Mouse (Mus musculus): ENCODE results near the gene Tnrc18.

The Tnrc18 gene

DNA sequence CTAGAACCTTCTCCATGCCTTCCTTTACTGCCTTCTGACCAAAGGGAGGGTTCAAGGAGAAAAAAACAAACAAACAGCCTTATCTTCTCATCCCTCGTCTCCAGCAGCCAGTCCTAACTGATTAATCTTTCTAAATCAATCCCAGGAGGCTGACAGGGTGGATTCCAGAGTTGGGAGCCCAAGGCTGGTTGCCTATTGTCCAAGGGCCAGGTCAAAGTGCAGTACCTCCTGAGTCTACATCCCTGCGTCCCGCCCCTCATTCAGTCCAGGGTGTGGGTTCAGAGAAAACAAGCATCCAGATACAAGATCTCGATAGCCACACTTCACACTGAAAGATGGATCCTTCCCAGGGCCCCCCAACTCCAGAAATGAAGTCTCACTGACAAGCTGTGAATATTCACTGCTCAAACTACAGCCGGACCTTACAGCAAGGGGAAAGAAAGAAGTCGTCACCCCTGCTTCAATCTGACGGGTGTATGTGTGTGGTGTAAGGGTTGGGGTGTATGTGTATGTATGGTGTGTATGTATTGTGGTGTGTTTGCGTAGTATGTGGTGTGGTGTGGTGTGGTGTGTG lies 5.5 kb downstream of the Tnrc18 start:
- DNase-seq (ENCODE audit: low read depth, low spot score), result no peak

DNA sequence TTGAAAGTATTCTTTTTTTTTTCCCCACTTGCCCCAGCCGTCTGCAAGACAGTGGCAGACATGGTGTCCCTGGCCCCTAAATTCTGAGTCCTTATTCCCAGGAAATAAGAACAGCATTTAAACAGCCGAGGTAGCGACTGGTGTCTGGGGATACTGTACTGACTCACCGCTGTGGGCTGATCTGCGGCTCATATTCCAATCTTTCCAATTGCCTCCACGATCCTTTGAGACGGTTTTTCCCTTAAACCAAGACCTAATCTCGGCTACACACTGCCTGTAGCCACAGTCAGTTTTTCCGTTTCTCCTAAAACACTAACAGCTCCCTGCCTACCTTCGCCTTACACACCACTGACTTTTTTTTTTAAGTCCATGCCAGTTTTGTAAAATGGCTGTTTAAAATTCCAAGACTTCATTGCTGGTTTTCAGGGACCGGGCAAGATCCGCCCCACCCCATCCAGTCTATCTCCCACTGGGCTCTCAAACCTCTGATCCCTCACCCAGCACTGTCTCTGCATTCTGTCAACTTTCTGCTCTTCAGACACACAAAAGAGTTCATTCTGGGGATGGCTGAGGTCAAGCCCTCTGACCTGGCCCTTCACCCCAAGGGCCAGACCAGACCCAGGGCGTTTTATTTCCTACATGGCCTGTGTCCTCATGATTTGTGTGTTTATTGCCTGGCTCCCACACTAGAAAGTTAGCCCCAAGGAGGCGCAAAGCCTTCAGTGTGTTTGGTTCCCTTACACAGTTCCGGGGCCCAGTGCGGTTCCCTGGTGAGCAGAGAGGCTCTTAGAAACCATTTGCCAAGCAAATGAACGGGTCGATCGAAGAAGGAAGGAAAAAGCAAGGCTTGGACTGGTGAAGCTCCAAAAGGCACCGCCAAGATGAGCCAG lies 6.5 kb downstream of the Tnrc18 start:
- no peak for DNase-seq (ENCODE audit: low read depth, low spot score)

DNA sequence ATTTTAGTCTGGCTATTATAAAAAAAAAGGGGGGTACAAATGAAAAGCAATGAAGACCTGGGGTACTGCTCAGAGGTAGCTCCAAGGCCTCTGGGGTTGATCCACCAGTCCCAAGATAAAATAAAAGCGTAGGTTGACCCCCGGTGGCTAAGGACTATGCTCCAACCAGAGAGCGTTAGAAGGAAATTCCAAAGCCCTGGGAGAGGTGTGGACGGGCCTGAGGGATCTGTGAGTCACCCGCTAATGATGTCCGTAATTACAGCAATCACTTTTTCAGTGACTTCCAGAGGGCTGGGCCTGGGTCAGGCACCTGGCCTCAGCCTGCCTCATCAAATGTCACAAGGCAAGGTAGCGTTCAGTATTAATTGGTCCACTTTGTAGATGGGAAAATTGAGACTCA lies 9.8 kb downstream of the Tnrc18 start:
- no peak for DNase-seq (ENCODE audit: low read depth, low spot score)

DNA sequence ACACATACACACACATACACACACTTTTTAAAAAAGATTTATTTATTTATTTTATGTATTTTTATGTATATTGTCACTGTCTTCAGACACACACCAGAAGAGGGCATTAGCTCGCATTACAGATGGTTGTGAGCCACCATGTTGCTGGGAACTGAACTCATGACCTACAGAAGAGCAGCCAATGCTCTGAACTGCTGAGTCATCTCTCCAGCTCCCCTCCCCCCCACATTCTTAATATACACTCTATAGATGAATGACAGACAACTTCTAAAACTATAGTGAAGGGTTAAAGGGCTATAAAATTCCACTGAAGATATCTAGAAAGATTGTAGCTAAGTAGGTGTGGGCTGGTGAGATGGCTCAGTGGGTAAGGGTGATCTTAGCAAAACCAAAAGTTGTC lies 13.7 kb downstream of the Tnrc18 start:
- DNase-seq (ENCODE audit: low read depth, low spot score), result no peak

DNA sequence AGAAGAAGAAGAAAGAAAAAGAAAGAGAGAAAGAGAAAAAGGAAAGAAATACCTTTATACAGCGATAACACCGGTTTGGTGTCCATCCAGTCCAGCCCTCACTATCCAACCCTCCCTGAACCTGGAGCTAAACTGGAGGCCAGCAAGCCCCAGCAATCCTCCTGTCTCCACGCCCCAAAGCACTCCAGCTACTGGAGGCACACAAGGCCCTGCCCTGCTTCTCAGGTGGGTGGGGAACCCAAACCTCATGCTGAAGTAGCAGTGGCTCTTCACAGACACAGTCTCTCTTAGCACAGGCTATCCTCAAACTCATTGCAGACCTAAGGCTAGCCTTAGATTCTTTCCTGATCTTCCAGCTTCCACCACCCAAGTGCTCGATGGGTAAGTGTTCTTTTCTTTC lies 14.6 kb downstream of the Tnrc18 start:
- no peak for DNase-seq (ENCODE audit: low read depth, low spot score)

DNA sequence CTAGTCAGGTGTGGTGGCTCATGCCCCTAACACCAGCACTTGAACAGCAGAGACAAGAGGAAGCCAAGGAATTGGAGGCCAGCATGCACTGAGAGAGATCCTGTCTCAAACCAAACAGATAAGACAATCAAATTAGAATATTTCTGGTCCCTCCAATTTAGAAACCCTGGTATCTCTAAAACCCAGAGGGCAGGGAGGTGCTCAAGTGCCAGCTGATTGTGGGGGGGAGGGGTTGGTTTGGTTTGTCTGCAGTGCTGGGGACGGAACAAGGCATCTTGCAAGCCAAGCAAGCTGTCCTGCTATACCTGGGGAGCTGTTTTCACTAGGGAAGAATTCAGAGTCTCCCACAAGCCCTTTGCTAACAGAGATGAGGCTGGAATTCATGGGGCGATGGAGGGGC lies 15.5 kb downstream of the Tnrc18 start:
- DNase-seq (ENCODE audit: low read depth, low spot score), result no peak

DNA sequence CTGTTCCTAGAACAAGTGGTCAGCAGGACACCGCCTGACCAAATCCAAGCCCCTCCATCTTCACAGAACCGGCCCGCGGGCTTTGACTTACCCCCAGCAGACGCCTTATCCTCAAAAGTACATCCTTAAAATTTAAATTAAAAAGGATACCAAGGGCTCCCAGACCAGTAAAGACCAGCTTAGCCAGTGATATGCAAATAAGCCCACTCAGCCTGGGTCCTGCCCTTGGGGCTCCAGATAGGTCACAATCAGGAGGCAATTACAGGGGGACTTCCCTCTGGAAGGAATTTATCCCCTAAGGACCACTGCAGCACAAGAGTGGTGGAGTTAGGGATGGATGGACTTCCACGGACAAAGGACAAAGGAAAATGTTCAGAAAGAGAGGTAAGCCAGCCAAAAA lies 16.8 kb downstream of the Tnrc18 start:
- DNase-seq (ENCODE audit: low read depth, low spot score), result no peak

DNA sequence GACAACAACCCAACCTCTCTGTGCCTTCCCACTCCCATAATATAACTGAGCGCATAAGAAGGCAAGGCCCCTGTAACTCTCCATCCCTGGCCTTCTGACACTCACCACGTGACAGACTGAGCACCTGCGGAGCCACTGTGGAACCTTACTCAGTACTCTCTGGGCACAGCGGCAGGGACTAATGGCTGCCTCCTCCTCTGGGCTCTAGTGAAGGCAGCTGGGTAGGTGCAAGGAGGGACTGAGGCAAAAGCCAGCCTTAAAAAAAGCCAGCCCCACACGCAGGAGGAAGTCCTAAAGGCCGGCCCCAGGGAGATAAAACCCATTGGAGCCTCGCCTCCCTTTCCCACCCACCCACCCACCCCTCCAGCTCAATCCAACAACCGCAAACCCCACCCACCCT lies 17.3 kb downstream of the Tnrc18 start:
- no peak for DNase-seq (ENCODE audit: low read depth, low spot score)

DNA sequence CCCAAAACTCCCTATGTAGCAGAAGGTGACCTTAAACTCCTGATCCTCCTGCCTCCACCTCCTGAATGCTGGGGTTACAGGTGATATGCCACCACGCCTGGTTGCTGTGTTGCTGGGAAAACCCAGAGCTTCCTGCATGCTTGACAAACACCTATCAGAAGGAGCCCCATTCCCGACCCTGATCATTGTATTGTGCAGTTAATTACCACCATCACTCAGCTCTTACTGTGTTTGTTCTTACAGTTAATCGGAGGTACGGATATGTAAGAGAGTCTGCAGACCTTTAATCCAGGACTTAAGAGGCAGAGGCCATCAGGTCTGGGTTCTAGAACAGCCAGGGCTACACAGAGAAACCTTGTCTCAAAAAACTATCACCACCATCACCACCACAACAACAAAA lies 18.2 kb downstream of the Tnrc18 start:
- no peak for DNase-seq (ENCODE audit: low read depth, low spot score)

DNA sequence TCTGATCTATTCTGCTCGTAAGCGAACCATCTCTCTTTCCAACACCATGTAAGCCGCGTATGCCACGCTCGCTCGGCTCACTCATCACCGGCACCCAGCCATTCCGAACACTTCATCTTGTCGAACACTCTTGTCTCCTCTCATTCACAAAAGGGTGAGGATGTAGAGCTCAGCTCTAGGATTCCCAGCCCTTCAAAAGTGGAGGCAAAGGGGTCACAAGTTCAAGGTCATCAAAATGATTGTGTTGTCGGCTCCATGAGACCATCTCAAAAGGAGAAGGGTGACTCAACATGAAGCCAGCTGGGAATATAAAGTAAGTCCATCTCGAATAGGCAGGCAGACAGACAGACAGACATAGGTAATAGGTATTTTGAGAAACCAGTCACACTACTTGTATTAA lies 19.3 kb downstream of the Tnrc18 start:
- DNase-seq (ENCODE audit: low read depth, low spot score), result no peak

DNA sequence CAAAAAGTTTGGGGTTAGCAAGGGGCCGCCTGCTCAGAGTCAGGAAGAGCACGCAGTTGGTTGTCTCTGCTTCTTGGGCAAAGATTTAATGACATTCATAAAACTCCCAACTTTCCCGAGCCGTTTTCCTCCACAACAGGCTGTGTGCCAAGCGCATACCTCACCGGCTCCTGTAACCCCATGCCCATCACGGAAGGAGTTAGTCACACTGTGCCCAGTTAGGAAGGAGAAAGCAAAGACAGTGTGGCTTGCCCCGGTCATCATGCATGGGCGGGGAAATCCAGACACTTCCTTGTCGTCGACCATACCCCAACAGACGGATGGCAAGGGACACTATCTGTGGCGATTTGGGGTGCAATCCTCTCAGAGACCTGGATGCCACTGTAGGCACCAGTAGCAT lies 19.8 kb downstream of the Tnrc18 start:
- no peak for DNase-seq (ENCODE audit: low read depth, low spot score)

DNA sequence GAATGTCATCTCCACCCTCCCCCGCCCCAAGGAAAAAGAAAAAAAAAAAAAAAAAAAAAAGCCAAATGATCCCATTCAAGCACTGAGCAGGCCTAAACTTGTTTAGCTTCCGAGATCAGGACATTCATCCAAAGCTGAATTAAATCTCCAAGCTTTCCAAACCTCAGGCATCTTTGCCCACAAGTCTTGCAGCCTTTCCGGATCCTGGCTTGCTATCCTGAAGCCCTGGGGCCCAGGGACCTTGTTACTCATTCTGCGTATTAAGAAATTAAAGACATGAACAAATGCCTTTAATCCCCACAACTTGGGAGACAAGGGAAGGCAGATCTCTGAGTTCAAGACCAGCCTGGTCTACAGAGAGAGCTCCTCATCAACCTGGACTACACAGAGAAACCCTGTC lies 20.5 kb downstream of the Tnrc18 start:
- no peak for DNase-seq (ENCODE audit: low read depth, low spot score)

DNA sequence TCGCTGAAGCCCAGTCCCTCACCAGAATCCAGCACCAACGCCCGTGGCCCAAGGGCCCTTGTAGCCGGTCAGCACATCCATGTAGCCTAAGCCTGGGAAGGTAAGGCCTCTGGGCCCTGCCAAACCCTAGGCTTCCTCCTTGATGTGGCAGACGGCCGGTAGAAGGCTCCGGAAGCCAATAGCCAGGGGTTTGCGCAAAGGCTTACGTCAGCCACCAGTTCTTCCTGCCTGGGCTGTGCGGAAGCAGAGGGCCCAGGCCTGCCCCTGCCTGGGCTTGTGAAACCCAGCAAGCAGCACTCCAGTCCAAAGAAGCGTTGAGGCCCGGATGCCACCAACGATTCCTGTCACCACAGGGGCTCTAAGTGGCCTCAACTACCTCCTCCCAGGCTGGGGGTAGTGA lies 22.9 kb downstream of the Tnrc18 start:
- no peak for DNase-seq (ENCODE audit: low read depth, low spot score)

DNA sequence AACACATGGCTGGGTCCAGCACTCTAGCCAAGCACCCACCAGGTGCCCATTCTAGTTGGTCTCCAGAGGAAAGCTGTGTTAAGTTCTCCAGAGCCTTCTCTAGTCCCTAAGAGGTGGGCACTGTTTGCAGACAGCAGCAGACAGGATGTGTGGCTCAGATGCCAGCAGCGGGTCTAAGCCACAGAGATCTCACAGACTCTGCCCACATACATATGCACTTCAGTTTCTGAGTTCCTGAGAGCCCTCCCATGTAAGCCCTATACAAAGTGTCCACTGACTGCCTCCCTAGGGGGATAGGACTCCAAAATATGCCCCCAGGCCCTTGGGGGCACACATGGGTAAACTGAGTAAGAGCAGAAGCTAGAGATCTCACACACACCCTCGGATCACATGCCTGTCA lies 23.3 kb downstream of the Tnrc18 start:
- DNase-seq (ENCODE audit: low read depth, low spot score), result no peak

DNA sequence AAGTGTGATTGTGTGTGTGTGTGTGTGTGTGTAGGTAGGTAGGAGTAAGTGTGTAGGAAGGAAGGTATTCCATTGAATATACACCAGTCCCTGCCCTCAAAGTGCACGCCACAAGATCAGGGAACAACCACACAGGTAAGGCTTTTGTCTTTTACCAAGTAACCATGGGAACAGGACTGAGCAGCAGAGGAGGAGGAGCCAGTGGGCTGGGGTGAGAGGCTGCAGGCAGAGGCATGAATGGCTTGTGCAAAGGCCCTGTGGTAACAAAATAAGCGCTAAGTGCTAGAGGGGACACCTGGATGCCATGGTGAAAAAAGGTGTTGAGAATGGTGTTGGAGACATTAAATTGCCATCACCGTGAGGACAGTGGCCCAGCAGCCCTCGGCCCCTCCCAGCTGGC lies 24.9 kb downstream of the Tnrc18 start:
- no peak for DNase-seq (ENCODE audit: low read depth, low spot score)

DNA sequence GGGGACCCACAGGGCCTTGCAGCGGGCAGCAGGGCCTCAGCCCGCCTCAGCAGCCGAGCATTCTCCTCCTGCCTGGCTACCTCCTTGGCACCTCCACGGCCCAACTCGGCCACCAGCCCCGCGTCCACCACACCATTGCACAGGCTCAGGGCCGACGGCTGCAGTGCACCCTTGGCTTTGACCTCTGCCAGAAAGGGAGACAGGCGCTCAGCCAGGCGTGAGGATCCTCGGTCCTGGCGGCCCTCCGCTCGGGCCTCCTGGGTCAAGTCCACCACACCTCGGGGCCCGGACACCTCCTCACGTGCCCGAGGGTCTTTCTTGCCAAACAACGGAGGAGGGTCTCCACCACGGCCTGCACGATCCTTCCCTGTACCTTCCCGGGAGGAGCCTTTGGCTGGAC lies 29.2 kb downstream of the Tnrc18 start:
- no peak for DNase-seq (ENCODE audit: low read depth, low spot score)

DNA sequence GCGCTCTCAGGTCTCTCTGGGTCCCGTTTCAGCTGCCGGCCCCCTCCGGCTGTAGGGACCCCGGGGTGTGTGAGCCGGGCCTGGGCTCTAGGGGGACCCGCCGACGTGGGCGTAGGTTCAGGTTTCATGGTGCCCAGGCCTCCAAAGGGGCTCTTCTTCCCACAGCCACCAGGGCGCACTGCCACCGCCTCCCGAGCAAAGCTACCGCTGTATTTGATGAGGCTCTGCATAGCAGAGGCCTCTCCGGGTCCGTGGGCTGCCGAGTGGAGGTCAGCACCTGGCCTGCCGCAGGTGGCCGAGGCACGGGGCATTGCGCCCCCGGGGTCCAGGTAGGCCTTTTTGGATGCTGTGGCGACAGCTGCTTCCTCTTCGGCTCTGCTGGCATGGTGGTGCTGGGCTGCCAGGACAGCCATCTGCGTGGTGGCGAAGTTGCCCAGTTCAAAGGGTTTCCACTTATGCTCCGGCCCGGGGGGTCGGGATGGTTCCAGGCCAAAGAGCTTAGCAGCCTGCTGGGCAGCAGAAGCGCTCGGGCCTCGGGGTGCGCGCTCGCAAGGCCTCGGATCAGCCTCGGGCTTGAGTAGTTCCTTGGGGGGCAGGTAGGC lies 30.1 kb downstream of the Tnrc18 start:
- DNase-seq (ENCODE audit: low read depth, low spot score), result no peak

DNA sequence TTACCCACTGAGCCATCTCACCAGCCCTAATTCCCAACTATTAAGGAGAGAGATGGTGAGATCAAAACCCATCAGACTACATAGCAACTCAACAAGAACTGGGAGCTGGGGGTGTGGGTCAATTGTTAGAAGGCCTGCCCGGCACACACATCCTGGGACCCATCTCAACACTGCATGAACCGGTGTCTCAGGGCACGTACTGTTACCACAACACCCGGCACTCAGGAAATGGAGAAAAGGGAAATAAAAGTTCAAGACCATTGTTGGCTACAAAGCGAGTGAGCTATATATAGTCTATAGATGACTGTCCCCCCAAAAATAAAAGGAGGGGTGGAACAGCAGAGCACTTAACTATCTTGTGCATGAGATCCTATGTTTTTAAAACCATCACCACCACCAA lies 30.8 kb downstream of the Tnrc18 start:
- no peak for DNase-seq (ENCODE audit: low read depth, low spot score)

DNA sequence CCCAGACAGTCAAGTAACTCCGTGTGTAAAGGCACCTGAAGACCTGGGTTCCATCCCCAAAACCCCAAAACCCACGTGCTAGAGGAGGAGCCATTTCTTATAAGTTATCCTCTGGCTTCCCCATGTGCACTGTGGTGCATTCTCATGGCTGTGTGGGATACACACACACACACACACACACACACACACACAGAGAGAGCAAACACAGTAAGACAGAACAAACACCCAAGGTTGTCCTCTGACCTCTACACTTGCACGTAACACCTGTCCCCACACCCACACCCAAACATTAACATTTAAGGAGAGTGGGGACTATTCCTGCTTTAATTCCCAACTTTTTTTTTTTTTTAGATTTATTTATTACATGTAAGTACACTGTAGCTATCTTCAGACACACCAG lies 31.2 kb downstream of the Tnrc18 start:
- DNase-seq (ENCODE audit: low read depth, low spot score), result no peak

DNA sequence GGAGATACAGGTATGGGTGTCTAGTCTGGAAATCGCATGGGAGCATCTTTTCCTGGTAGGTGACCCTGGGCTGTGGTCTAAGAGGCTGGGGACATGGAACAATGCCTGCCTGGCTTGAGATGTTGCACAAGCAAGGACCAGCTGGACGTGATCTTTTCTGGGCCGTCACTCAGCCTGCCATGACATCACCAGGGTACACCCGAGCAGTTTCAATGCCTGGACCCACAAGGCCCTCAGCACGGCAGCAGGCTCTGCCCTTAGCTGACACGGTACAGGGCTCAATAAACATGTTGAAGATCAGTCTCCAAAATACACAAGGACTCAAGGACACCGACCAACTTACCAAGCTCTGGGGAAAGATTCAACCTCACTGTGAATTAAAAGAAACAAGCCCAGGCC lies 34.3 kb downstream of the Tnrc18 start:
- DNase-seq (ENCODE audit: low read depth, low spot score), result no peak

DNA sequence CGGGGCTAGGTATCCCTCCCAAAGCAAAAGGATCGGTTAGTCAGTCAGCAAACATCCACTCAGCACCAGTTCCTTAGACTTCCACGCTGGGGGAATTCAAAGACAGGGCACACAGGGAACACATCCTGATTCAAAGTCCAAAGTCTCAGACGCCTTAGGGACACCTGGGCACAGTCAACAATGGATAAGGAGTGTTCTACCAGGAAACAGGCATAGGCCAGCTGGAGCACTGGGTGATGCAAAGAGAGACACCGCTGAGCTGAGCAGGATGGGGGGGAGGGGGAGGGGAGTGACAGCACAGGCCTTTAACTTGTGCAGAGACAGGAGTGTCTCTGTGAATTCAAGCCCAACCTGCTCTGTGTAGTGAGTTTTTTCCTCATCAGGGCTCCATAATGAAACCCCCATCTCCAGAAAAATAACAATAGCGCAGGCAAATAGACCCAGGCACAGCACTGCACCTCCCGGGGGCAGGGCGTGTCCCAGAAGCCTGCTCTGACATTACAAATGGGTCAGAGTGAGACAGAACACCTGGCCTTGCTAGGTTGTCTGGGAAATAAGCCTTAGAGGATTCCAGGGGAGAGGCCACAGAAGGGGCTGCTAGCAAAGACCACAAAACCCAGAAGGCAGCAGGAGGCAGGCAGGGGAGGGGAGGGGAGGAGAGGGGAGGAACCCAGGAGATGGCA lies 34.9 kb downstream of the Tnrc18 start:
- no peak for DNase-seq (ENCODE audit: low read depth, low spot score)

DNA sequence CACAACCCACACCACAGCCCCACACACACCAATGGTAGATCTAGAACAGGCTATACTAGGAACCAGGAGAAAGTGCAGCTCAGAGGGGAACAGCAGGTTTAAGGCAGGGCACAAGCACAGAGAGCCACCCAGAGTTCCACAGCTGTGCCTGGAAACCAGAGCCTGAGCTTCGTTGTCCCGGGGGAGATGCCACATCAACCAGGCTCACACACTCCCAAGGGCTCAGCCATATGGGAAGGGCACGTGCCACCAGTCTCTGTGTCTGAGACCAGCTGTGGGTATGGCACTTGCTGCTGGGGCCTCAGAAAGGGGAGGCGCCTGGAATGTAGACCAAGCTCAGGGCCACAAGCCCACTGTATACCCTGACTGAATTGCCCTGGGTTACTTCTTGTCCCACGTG lies 36.9 kb downstream of the Tnrc18 start:
- DNase-seq (ENCODE audit: low read depth, low spot score), result no peak

DNA sequence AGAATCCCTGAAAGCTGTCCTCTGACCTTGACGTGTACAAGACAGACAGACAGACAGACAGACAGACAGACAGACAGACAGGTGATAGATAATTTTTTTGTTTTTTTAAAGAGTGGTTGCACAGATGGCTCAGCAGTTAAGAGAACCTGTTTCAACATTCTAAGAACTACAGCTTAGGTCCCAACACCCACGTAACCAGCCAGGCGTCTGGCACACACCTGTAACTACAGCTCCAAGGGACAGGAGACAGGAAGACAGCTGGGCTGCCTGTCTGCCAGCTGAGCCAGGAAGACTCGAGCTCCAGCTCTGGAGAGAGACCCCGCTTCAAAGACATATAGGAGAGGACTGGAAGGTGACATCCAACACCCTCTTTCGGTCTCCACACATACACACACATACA lies 38.6 kb downstream of the Tnrc18 start:
- peak; percentile 23 for DNase-seq (ENCODE audit: low read depth, low spot score)

All from telencephalon, adult 2 months (tissue).